Mouse (Mus musculus): ENCODE results near the gene Slc22a8.

Slc22a8 gene

GRCm38 (mm10) chr19:8599229-8599628 is 8.2 kb downstream of the Slc22a8 start:
- no peak for DNase-seq

- DNase-seq, result no peak
Observed at GRCm38 (mm10) chr19:8601922-8602321, 10.9 kb downstream of the Slc22a8 start.

GRCm38 (mm10) chr19:8602914-8603313 is 11.9 kb downstream of the Slc22a8 start:
- DNase-seq, result no peak

DNA sequence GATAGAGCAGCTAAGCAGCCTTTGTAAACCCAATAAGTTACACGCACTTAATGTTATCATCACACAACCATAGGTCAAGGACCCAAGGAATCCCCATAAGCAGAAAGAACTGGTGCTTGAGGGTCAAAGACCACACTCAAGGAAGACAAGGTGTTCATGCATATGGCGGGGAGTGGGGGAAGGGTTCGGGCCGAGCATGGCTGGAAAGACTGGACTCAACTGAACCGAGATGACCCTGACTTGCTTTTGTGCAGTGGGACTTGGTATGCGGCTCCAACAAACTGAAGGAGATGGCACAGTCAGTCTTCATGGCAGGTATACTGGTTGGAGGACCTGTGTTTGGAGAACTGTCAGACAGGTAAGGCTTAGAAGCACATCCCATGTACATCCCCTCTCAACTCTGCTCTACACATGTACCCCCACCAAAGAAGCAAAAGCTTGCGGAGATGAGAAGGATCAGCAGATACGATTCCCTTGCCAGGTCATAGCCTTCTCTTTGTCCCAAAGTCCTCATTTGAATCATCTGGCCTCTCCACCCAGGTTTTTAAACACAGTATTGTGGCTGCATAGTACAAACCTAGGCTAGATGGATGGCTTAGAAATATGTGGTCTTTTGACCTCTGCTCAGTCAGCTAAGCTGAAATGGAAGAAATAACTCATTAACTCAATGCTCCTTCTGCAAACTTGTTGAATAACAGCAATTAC is 13.6 kb downstream of the Slc22a8 start:
- DNase-seq, result no peak

GRCm38 (mm10) chr19:8605241-8605558 is 14.1 kb downstream of the Slc22a8 start:
- peak in 1 of 2 experiments; percentile 17 for DNase-seq

DNA sequence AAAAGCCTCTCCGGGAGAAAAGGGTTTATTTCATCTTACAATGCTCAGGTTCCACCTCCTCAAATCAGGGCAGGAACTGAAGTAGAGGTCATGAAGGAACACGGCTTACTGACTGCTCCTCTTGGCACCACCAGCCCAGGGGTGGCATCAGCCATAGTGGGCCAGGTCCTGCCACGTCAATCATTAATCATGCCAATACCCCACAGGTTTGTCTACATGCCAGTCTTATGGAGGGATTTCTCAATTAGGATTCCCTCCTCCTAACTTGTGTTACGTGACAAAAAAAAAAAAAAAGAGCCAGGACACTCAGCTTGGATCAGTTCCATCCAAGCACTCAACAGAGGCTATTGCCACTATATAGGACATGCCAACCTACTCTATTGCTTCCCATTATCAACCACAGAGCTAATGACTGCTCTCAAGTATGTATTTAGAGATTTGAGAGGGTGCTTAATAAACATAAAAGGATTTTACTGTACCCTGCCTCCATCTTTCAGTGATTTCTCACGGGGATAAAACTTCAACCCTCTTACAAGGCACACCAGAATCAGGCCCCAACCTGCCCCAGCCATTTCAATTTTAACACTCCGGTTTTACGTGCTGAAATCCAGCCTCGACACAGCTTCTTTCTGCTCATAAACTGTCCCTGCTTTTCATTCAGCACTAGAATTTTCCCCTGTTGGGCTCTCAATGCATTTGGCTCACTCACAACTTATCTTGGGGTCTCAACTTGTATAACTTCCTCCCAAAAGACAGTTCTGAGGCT is 20.5 kb downstream of the Slc22a8 start:
- DNase-seq, result no peak

- no peak for DNase-seq
Observed at GRCm38 (mm10) chr19:8613111-8613510, 22.1 kb downstream of the Slc22a8 start.

DNA sequence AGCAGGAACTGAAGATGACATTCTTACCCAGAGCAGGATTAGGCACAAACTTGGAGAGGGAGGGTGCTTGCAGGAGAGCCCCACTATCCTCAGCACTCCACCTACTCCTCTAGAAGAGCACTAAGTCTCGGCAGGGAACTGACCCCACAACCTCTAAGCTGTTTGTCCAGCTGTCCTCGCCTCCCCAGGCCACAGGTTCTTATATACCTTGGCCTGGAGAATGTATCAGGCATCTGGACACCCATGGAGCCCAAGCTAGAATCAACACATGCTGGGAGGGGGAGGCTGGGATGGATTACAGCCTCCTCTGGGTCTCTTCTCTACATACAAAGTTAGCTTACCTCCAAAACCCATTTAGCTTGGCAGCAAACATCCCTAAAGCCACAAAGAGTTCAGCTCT is 23.3 kb downstream of the Slc22a8 start:
- DNase-seq, result no peak

GRCm38 (mm10) chr19:8616314-8616713 is 25.3 kb downstream of the Slc22a8 start:
- no peak for DNase-seq

GRCm38 (mm10) chr19:8617904-8618303 is 26.9 kb downstream of the Slc22a8 start, which contains the start of gene Slc22a6:
TSS of gene Slc22a6 (plus strand) at chr19:8618039.
- DNase-seq, result no peak

DNA sequence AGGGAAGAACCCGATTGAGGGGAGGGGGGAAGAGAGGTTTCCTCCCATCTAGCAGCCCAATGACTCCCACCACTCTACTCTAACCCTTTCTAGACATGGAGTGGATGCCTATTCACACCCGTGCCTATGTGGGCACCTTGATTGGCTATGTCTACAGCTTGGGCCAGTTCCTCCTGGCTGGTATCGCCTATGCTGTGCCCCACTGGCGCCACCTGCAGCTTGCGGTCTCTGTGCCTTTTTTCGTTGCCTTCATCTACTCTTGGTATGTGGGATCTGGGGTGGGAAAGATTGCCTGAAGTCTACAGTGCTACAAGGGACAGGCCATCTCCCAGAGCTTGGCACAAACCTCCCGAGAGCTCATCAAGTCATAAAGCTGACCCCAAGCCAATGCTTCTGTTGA is 30.0 kb downstream of the Slc22a8 start:
- no peak for DNase-seq

DNA sequence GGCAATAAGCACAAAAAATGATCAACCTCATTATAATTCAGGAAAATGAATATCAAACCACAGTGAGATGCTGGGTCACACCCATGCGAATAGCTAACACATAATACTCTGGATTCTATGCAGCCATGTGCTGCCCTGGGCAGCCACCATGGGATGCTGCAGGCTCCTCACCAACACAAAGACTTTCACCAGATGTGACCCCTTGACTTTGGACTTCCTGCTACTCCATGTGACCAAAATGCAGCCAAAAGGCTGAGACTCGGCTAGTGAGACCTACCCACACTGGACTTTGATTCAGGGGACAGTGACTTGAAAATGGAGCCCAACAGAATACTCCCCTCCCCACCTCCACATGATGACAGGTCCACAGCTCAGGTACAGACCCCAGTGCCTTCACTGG is 39.2 kb downstream of the Slc22a8 start:
- DNase-seq, result no peak

DNA sequence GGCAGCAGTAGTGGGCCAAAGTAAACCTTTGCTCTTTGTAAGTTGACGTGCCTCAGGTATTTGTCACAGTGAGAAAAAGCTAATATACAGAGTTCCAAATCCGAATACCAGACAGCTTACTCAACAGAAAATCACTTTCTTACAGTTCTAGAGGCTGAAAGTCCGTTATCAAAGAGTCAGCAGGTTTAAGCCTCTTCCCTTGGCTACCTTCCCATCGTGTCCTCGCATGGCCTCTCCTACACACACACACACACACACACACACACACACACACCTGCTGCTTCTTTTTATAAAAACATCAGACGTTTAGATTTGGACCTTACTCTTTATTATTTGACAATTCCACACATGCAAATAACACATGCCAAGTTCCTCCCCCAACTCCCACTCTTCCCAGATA is 39.8 kb downstream of the Slc22a8 start:
- DNase-seq, result no peak

GRCm38 (mm10) chr19:8632029-8632428 is 41.0 kb downstream of the Slc22a8 start:
- no peak for DNase-seq

DNA sequence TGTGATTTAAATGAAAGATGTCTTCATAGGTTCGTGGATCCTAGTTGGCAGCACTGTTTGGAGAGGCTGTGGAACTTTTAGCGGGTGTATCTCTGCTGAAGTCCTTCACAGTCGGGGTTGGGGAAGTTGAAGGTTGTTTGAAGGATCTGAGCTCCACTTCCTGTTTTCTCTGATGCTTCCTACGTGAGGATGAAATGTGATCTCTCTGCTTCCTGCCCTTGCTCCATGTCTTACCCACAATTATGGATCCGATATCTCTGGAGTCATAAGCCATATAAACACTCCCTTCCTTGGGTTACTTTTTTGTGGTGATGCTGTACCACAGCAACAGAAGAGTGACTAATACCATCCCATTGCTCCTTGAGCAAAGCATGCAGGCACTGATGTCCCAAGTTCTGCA is 51.0 kb downstream of the Slc22a8 start:
- DNase-seq, result no peak

DNA sequence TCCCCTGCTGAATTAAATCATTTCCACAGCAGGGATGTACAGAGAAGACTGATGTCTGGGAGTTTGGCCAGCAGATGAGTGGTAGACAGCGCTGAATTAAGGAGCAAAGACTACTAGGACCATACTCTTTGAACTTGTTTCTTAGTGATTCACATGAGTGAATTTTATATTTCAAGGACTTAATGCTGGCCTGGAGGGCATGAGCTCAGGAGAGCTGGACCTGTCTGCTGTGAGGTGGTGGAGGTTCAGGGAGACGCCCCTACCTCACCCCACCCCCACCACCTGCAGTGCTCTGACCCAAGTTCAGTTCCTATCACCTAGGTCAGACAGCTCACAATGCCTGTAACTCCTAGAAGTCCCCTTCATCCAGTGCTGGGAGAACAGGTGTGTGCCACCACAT is 55.3 kb downstream of the Slc22a8 start:
- DNase-seq, result no peak

- DNase-seq, result no peak
Observed at GRCm38 (mm10) chr19:8655833-8656232, 64.8 kb downstream of the Slc22a8 start.

GRCm38 (mm10) chr19:8656341-8656740 is 65.3 kb downstream of the Slc22a8 start:
- DNase-seq, result no peak
